In genomic region chr7:133032589-133033203, GRCm38 (mm10) we compare ENCODE assay signal across 8 mouse cellular contexts.
DNase-seq lines count a peak whose midpoint lies in the region; ATAC-seq lines count a peak whose summit lies in the region.

No protein-coding gene starts in this region.

- H3K27me3 ChIP-seq in forebrain, embryonic 11.5 days (ENCODE audit: control insufficient read depth, insufficient read depth, low read length) = no peaks in the 10 kb centered on the region

- H3K4me3 ChIP-seq in forebrain, embryonic 11.5 days (ENCODE audit: low read depth, low read length) = no peak overlapping the region

- intact Hi-C loops in heart, postnatal 25 days (cut with DNase I) = loop anchor here (2.0 to 10.0 kb wide), 5 partner anchors 34 to 605 kb away; partner anchors contain the start of gene Edrf1
- intact Hi-C loops in heart, postnatal 36 days (cut with DNase I) = loop anchor here (2.0 to 5.0 kb wide), 7 partner anchors 35 to 605 kb away; partner anchors contain the start of genes Edrf1 and Fgfr2

- H3K4me1 ChIP-seq in forebrain, embryonic 11.5 days (replicated peaks; ENCODE audit: control insufficient read depth, insufficient read depth, low read length) = peaks cover 16% of the 10 kb centered on the region

- no peak overlapping the region for H3K4me2 ChIP-seq in forebrain, embryonic 11.5 days (ENCODE audit: low read depth, low read length, severe bottlenecking)

- H3K27ac ChIP-seq in forebrain, embryonic 11.5 days (ENCODE audit: low read depth, low read length) = no peak overlapping the region

- 43% methylated on average over 9 of the region's 9 CpGs for WGBS in forebrain, embryonic 11.5 days

- no peaks in the 10 kb centered on the region for H3K9me3 ChIP-seq in forebrain, embryonic 11.5 days (ENCODE audit: control insufficient read depth, low read length)

- H3K36me3 ChIP-seq in forebrain, embryonic 11.5 days (ENCODE audit: control insufficient read depth, insufficient read depth, low read length) = no peaks in the 10 kb centered on the region

- no peak overlapping the region for H3K9ac ChIP-seq in forebrain, embryonic 11.5 days (ENCODE audit: low read length)

- peak; percentile 97 for DNase-seq in heart, adult 11 months
- no peak for DNase-seq in heart, postnatal 25 days (ENCODE audit: low spot score)
- DNase-seq in c-Kit-positive CD71-positive TER-119-negative erythroid progenitor cells, embryonic 14.5 days (ENCODE audit: low read depth) = peak; percentile 34
- DNase-seq in forebrain, embryonic 11.5 days (ENCODE audit: low spot score) = peak; percentile 79
- DNase-seq in heart, postnatal 36 days = peak; percentile 70 to 71
- peak; percentile 55 for DNase-seq in layer of hippocampus, adult 9-11 months
- DNase-seq in lung, postnatal 10 days = peak; percentile 80
- peak; percentile 76 for DNase-seq in retina, postnatal 7 days (ENCODE audit: low read depth, low spot score)

- ATAC-seq in forebrain, embryonic 11.5 days (replicated peaks; ENCODE audit: low FRiP score) = peak; percentile 61
